Comparison of ENCODE assay signal across 11 mouse cellular contexts in genomic region chr11:88481092-88481601, GRCm38 (mm10).
DNase-seq lines count a peak whose midpoint lies in the region; ATAC-seq and TF ChIP-seq lines count a peak whose summit lies in the region.
"Had no signal": no experiment of that assay in that cellular context is flagged by ENCODE, and none has a peak within 500 bp of the region (broad histone marks: within the 10 kb centered on the region; RNA-seq: fewer than 3 reads in every experiment).

No protein-coding gene starts in this region.

- TF ChIP-seq CTCF in left cerebral cortex, adult 2 months (IDR thresholded peaks at IDR 0.05) = no peak
- no peak for TF ChIP-seq CTCF in olfactory bulb, adult 2 months (IDR thresholded peaks at IDR 0.05; ENCODE audit: insufficient read depth, low read depth, low read length)

- H3K36me3 ChIP-seq in forebrain, embryonic 12.5 days (replicated peaks) = peaks cover 7% of the 10 kb centered on the region
- no peaks in the 10 kb centered on the region for H3K36me3 ChIP-seq in intestine, embryonic 15.5 days
- no peaks in the 10 kb centered on the region for H3K36me3 ChIP-seq in liver, embryonic 11.5 days (ENCODE audit: control insufficient read depth, insufficient read depth, low read length)

- peak overlapping the region; percentile 44 for H3K4me2 ChIP-seq in forebrain, embryonic 12.5 days
- H3K4me2 ChIP-seq in intestine, embryonic 15.5 days (replicated peaks) = peak overlapping the region; percentile 44
- H3K4me2 ChIP-seq in liver, embryonic 11.5 days = no peak overlapping the region
- H3K4me2 ChIP-seq: limb, embryonic 15.5 days had no signal

- H3K27me3 ChIP-seq in forebrain, embryonic 12.5 days = no peaks in the 10 kb centered on the region
- no peaks in the 10 kb centered on the region for H3K27me3 ChIP-seq in intestine, embryonic 15.5 days (replicated peaks)
- no peaks in the 10 kb centered on the region for H3K27me3 ChIP-seq in liver, embryonic 11.5 days (replicated peaks; ENCODE audit: control insufficient read depth, insufficient read depth, low read length)
- H3K27me3 ChIP-seq: limb, embryonic 15.5 days had no signal

- 19% methylated on average over 9 of the region's 9 CpGs for WGBS in forebrain, embryonic 12.5 days
- WGBS in intestine, embryonic 15.5 days = 41% methylated on average over 9 of the region's 9 CpGs
- WGBS in olfactory bulb, adult 2 months = 55% methylated on average over 9 of the region's 9 CpGs
- 75% methylated on average over 9 of the region's 9 CpGs for WGBS in liver, embryonic 11.5 days

- H3K4me3 ChIP-seq in left cerebral cortex, adult 2 months = no peak overlapping the region
- no peak overlapping the region for H3K4me3 ChIP-seq in forebrain, embryonic 12.5 days (replicated peaks)
- 0 out of 2 replicates have a peak overlapping the region, but pooled peaks have one; percentile 1 for H3K4me3 ChIP-seq in intestine, embryonic 15.5 days (replicated peaks)
- H3K4me3 ChIP-seq in olfactory bulb, adult 2 months (ENCODE audit: insufficient read depth, low read depth, low read length) = no peak overlapping the region
- H3K4me3 ChIP-seq in liver, embryonic 11.5 days (ENCODE audit: low read depth, low read length) = no peak overlapping the region
- H3K4me3 ChIP-seq: limb, embryonic 15.5 days had no signal

- H3K27ac ChIP-seq in left cerebral cortex, adult 2 months = peak overlapping the region; percentile 57; the same call in 1 of the 2 replicates
- peak overlapping the region; percentile 98 for H3K27ac ChIP-seq in forebrain, embryonic 12.5 days
- H3K27ac ChIP-seq in intestine, embryonic 15.5 days = peak overlapping the region; percentile 80
- H3K27ac ChIP-seq in olfactory bulb, adult 2 months (ENCODE audit: insufficient read depth, low read depth, low read length) = peak overlapping the region; percentile 30
- no peak overlapping the region for H3K27ac ChIP-seq in liver, embryonic 11.5 days (ENCODE audit: low read depth, low read length)
- H3K27ac ChIP-seq: limb, embryonic 15.5 days had no signal

- intact Hi-C loops in left cerebral cortex, adult 2 months (cut with DNase I) = no loop called here
- intact Hi-C loops in left cerebral cortex, postnatal 14 days (cut with DNase I) = no loop called here

- peaks cover 80% of the 10 kb centered on the region for H3K4me1 ChIP-seq in forebrain, embryonic 12.5 days
- H3K4me1 ChIP-seq in intestine, embryonic 15.5 days (replicated peaks) = peaks cover 28% of the 10 kb centered on the region
- H3K4me1 ChIP-seq in olfactory bulb, adult 2 months (ENCODE audit: control insufficient read depth, insufficient read depth, low read length) = peaks cover 20% of the 10 kb centered on the region
- peaks cover 6% of the 10 kb centered on the region; the same call in 1 of the 2 replicates for H3K4me1 ChIP-seq in liver, embryonic 11.5 days (replicated peaks; ENCODE audit: control insufficient read depth, insufficient read depth, low read length)

- peak overlapping the region; percentile 41 for H3K9ac ChIP-seq in forebrain, embryonic 12.5 days
- H3K9ac ChIP-seq in intestine, embryonic 15.5 days = 0 out of 2 replicates have a peak overlapping the region, but pooled peaks have one; percentile 15
- H3K9ac ChIP-seq in liver, embryonic 11.5 days (ENCODE audit: low read depth, low read length) = no peak overlapping the region
- H3K9ac ChIP-seq: limb, embryonic 15.5 days had no signal

- peak; percentile 47 for ATAC-seq in forebrain, embryonic 12.5 days (ENCODE audit: low FRiP score)
- ATAC-seq in intestine, embryonic 15.5 days = peak; percentile 54
- ATAC-seq in liver, embryonic 11.5 days (replicated peaks; ENCODE audit: low FRiP score) = no peak
- no peak for ATAC-seq in erythroblast, adult 5-6 weeks (replicated peaks; ENCODE audit: low FRiP score, poor library complexity, severe bottlenecking)

- no peaks in the 10 kb centered on the region for H3K9me3 ChIP-seq in forebrain, embryonic 12.5 days
- H3K9me3 ChIP-seq in intestine, embryonic 15.5 days = no peaks in the 10 kb centered on the region
- H3K9me3 ChIP-seq in liver, embryonic 11.5 days (ENCODE audit: control insufficient read depth, low read length) = no peaks in the 10 kb centered on the region
- H3K9me3 ChIP-seq: limb, embryonic 15.5 days had no signal

- no peak for TF ChIP-seq POLR2A in olfactory bulb, adult 2 months (IDR thresholded peaks at IDR 0.05; ENCODE audit: insufficient read depth, low read depth, low read length)

- DNase-seq in left cerebral cortex, adult 2 months (ENCODE audit: extremely low spot score in 1 of 2, low spot score in 2 of 2) = no peak
- no peak for DNase-seq in left cerebral cortex, postnatal 14 days (ENCODE audit: low spot score in 2 of 2)
- no peak for DNase-seq in liver, embryonic 11.5 days (ENCODE audit: low spot score)
- DNase-seq in liver = no peak
- DNase-seq: adrenal gland, adult 2 months; kidney, adult 11 months had no signal

Comparison
In these comparisons a context has a peak if more than half of its experiments do, and no peak if none do; other contexts are left out.
1. ATAC-seq: peak in forebrain, embryonic 12.5 days (single experiment) and intestine, embryonic 15.5 days (single experiment); none in liver, embryonic 11.5 days (single experiment) and erythroblast, adult 5-6 weeks (single experiment).